Mouse (Mus musculus): ENCODE data around the gene Prkce. TPM values are rescaled to one million over a fixed set of nuclear protein-coding genes. Genes with fewer than 3 reads are reported as not detected.

The Prkce gene
- total and polyA plus RNA-seq, 2 experiments from 2014 or later: 50.8 to 55.8 TPM

- Histone ChIP-seq H3K9me3 (ENCODE audit: low read length) (no peaks in the 10 kb centered on the region), H3K9ac (replicated peaks; ENCODE audit: low read length) (no peak overlapping the region), H3K27ac (no peak overlapping the region), H3K4me2 (ENCODE audit: low read depth, low read length) (no peak overlapping the region), H3K4me3 (ENCODE audit: low read length) (no peak overlapping the region), H3K27me3 (ENCODE audit: insufficient read depth, low read length) (no peaks in the 10 kb centered on the region), H3K4me1 (ENCODE audit: insufficient read depth, low read length) (no peaks in the 10 kb centered on the region), H3K36me3 (ENCODE audit: insufficient read depth, low read length) (no peaks in the 10 kb centered on the region)
- TF ChIP-seq CTCF (IDR thresholded peaks at IDR 0.05; ENCODE audit: low read depth): no peak
- ATAC-seq (no peak), DNase-seq (ENCODE audit: low spot score) (no peak)
- WGBS: 88% methylated on average over 12 of the region's 12 CpGs
Observed at GRCm38 (mm10) chr17:86648856-86649435, 481.4 kb downstream of the Prkce start.

- DNase-seq (ENCODE audit: low spot score) (no peak), ATAC-seq (no peak)
- no peaks in the 10 kb centered on the region for H3K4me1 ChIP-seq (ENCODE audit: insufficient read depth, low read length)
- no peak overlapping the region for H3K27ac ChIP-seq
- H3K27me3 ChIP-seq (ENCODE audit: insufficient read depth, low read length): no peaks in the 10 kb centered on the region
- H3K9ac ChIP-seq (replicated peaks; ENCODE audit: low read length): no peak overlapping the region
- H3K9me3 ChIP-seq (ENCODE audit: low read length): no peaks in the 10 kb centered on the region
- H3K4me2 ChIP-seq (ENCODE audit: low read depth, low read length): no peak overlapping the region
- 88% methylated on average over 6 of the region's 6 CpGs for WGBS
- no peak overlapping the region for H3K4me3 ChIP-seq (ENCODE audit: low read length)
- H3K36me3 ChIP-seq (ENCODE audit: insufficient read depth, low read length): no peaks in the 10 kb centered on the region
- TF ChIP-seq CTCF (IDR thresholded peaks at IDR 0.05; ENCODE audit: low read depth): no peak
Observed at GRCm38 (mm10) chr17:86650241-86650640, 482.7 kb downstream of the Prkce start.

- Histone ChIP-seq H3K4me3 (ENCODE audit: low read length) (no peak overlapping the region), H3K4me2 (ENCODE audit: low read depth, low read length) (no peak overlapping the region), H3K36me3 (ENCODE audit: insufficient read depth, low read length) (no peaks in the 10 kb centered on the region), H3K9ac (replicated peaks; ENCODE audit: low read length) (no peak overlapping the region), H3K27me3 (ENCODE audit: insufficient read depth, low read length) (no peaks in the 10 kb centered on the region), H3K27ac (no peak overlapping the region), H3K4me1 (ENCODE audit: insufficient read depth, low read length) (no peaks in the 10 kb centered on the region), H3K9me3 (ENCODE audit: low read length) (no peaks in the 10 kb centered on the region)
- WGBS: 67% methylated on average over 4 of the region's 4 CpGs
- TF ChIP-seq CTCF (IDR thresholded peaks at IDR 0.05; ENCODE audit: low read depth): no peak
- no peak for DNase-seq (ENCODE audit: low spot score)
- no peak for ATAC-seq
Observed at GRCm38 (mm10) chr17:86651091-86651490, 483.5 kb downstream of the Prkce start.

- H3K36me3 ChIP-seq (ENCODE audit: insufficient read depth, low read length): no peaks in the 10 kb centered on the region
- H3K4me3 ChIP-seq (ENCODE audit: low read length): no peak overlapping the region
- ATAC-seq (no peak), DNase-seq (ENCODE audit: low spot score) (no peak)
- no peak overlapping the region for H3K27ac ChIP-seq
- 88% methylated on average over 1 of the region's 1 CpGs for WGBS
- no peak for TF ChIP-seq CTCF (IDR thresholded peaks at IDR 0.05; ENCODE audit: low read depth)
- no peak overlapping the region for H3K9ac ChIP-seq (replicated peaks; ENCODE audit: low read length)
- H3K4me2 ChIP-seq (ENCODE audit: low read depth, low read length): no peak overlapping the region
- H3K4me1 ChIP-seq (ENCODE audit: insufficient read depth, low read length): no peaks in the 10 kb centered on the region
- no peaks in the 10 kb centered on the region for H3K9me3 ChIP-seq (ENCODE audit: low read length)
- no peaks in the 10 kb centered on the region for H3K27me3 ChIP-seq (ENCODE audit: insufficient read depth, low read length)
Observed at GRCm38 (mm10) chr17:86652751-86653150, 485.2 kb downstream of the Prkce start.

GRCm38 (mm10) chr17:86656369-86656768 lies 488.8 kb downstream of the Prkce start:
- Histone ChIP-seq H3K4me2 (ENCODE audit: low read depth, low read length) (no peak overlapping the region), H3K27ac (no peak overlapping the region), H3K9me3 (ENCODE audit: low read length) (no peaks in the 10 kb centered on the region), H3K4me1 (ENCODE audit: insufficient read depth, low read length) (no peaks in the 10 kb centered on the region), H3K9ac (replicated peaks; ENCODE audit: low read length) (no peak overlapping the region), H3K36me3 (ENCODE audit: insufficient read depth, low read length) (no peaks in the 10 kb centered on the region), H3K4me3 (ENCODE audit: low read length) (no peak overlapping the region), H3K27me3 (ENCODE audit: insufficient read depth, low read length) (no peaks in the 10 kb centered on the region)
- ATAC-seq (no peak), DNase-seq (ENCODE audit: low spot score) (no peak)
- WGBS: 83% methylated on average over 5 of the region's 5 CpGs
- TF ChIP-seq CTCF (IDR thresholded peaks at IDR 0.05; ENCODE audit: low read depth): no peak

- WGBS: 50% methylated on average over 1 of the region's 1 CpGs
- DNase-seq (ENCODE audit: low spot score) (no peak), ATAC-seq (no peak)
- no peaks in the 10 kb centered on the region for H3K27me3 ChIP-seq (ENCODE audit: insufficient read depth, low read length)
- H3K36me3 ChIP-seq (ENCODE audit: insufficient read depth, low read length): no peaks in the 10 kb centered on the region
- no peak overlapping the region for H3K4me2 ChIP-seq (ENCODE audit: low read depth, low read length)
- no peak for TF ChIP-seq CTCF (IDR thresholded peaks at IDR 0.05; ENCODE audit: low read depth)
- no peaks in the 10 kb centered on the region for H3K4me1 ChIP-seq (ENCODE audit: insufficient read depth, low read length)
- H3K27ac ChIP-seq: no peak overlapping the region
- no peak overlapping the region for H3K9ac ChIP-seq (replicated peaks; ENCODE audit: low read length)
- H3K4me3 ChIP-seq (ENCODE audit: low read length): no peak overlapping the region
- H3K9me3 ChIP-seq (ENCODE audit: low read length): no peaks in the 10 kb centered on the region
Observed at GRCm38 (mm10) chr17:86662301-86662700, 494.7 kb downstream of the Prkce start.

GRCm38 (mm10) chr17:86663471-86663870 lies 495.9 kb downstream of the Prkce start:
- TF ChIP-seq CTCF (IDR thresholded peaks at IDR 0.05; ENCODE audit: low read depth): no peak
- H3K9me3 ChIP-seq (ENCODE audit: low read length): no peaks in the 10 kb centered on the region
- H3K36me3 ChIP-seq (ENCODE audit: insufficient read depth, low read length): no peaks in the 10 kb centered on the region
- no peaks in the 10 kb centered on the region for H3K27me3 ChIP-seq (ENCODE audit: insufficient read depth, low read length)
- no peak overlapping the region for H3K27ac ChIP-seq
- no peak overlapping the region for H3K9ac ChIP-seq (replicated peaks; ENCODE audit: low read length)
- no peak overlapping the region for H3K4me3 ChIP-seq (ENCODE audit: low read length)
- no peak for DNase-seq (ENCODE audit: low spot score)
- H3K4me2 ChIP-seq (ENCODE audit: low read depth, low read length): no peak overlapping the region
- H3K4me1 ChIP-seq (ENCODE audit: insufficient read depth, low read length): no peaks in the 10 kb centered on the region
- WGBS: 81% methylated on average over 4 of the region's 4 CpGs
- no peak for ATAC-seq
